Mouse (Mus musculus) left cerebral cortex, postnatal 25 days (tissue): Measurements from ENCODE around the gene Rps26. TPM values are rescaled to one million over a fixed set of nuclear protein-coding genes. Genes with fewer than 3 reads are reported as not detected.
"Not testable (repeated sequence)": the region's sequence is repeated elsewhere in the genome, so short reads cannot be mapped to it uniquely, and the experiment has no call there.

Experiments
- DNase-seq, 2 experiments: peaks; one replicate each; pipeline ENCODE4 v3.0.0; 2022; ENCODE audit warnings: low spot score in 2 of 2, mixed read lengths in 1 of 2
- intact Hi-C: fragments of 180-260 bp; cut with DNase I; formaldehyde crosslinking; loops from one replicate; pipeline ENCODE4 v1.15.1; 2025
- total RNA-seq, 2 experiments: library from RNA; stranded (reverse); gene quantifications; 2 replicates each; pipeline ENCODE4 v1.2.3; 2021

Gene Rps26
- total RNA-seq, 2 experiments from 2014 or later, result 235 to 247 TPM

DNA sequence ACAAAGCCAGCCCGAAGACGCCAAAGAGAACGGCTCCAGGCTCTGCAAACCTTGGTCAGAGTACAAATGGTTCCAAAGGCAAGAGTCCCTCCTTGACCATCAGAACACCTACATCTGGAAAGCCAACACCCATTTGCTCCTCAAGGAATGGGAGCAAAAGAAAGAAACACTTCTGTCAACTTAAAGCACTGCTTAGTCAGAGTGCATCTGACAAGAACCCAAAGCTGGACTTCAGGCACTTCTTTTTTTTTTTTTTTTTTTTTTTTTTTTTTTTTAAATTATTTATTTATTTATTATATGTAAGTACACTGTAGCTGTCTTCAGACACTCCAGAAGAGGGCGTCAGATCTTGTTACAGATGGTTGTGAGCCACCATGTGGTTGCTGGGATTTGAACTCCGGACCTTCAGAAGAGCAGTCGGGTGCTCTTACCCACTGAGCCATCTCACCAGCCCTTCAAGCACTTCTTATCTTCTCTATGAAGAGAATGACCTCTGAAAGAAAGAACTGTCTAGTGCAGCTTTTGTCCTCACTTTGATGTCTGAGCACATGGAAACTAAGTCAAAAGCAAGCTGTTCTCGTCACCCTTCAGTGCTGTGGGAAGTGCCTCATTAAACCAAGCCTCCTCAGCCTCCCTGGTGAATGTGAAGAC lies 10.6 kb downstream of the Rps26 start:
- DNase-seq, intact Hi-C loops: not testable (repeated sequence)

- no peak for DNase-seq
- intact Hi-C loops, result loop anchor here (5.0 kb wide), 2 partner anchors 48 to 57 kb away; partner anchors contain the start of genes Pa2g4 and Suox
These were observed 11.6 kb downstream of the Rps26 start for GRCm38 (mm10) chr10:128614934-128615333.

GRCm38 (mm10) chr10:128613820-128614219 lies 12.7 kb downstream of the Rps26 start:
- intact Hi-C loops, result loop anchor here (5.0 kb wide), 2 partner anchors 47 to 58 kb away; partner anchors contain the start of genes Pa2g4 and Suox
- DNase-seq, result not testable (repeated sequence)

DNA sequence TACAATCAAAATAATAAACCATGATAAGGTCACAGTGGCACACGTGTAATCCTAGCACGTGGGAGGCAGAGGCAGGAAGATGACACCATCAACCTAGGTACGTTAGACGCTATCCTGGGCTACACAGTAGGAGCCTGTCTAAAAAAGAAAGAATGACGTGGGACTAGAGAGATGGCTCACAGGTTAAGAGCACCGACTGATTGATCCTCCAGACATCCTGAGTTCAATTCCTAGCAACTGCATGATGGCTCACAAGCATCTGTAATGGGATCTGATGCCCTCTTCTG lies 13.4 kb downstream of the Rps26 start:
- intact Hi-C loops, result loop anchor here (5.0 kb wide), 2 partner anchors 46 to 59 kb away; partner anchors contain the start of genes Pa2g4 and Suox
- DNase-seq, result no peak

- intact Hi-C loops, result loop anchor here (5.0 kb wide), 2 partner anchors 45 to 60 kb away; partner anchors contain the start of genes Pa2g4 and Suox
- peak; percentile 78 to 82 for DNase-seq
These were observed 14.0 kb downstream of the Rps26 start for GRCm38 (mm10) chr10:128612433-128613153.

- no peak for DNase-seq
- intact Hi-C loops, result no loop called here
These were observed 20.1 kb downstream of the Rps26 start for GRCm38 (mm10) chr10:128606483-128606882.

DNA sequence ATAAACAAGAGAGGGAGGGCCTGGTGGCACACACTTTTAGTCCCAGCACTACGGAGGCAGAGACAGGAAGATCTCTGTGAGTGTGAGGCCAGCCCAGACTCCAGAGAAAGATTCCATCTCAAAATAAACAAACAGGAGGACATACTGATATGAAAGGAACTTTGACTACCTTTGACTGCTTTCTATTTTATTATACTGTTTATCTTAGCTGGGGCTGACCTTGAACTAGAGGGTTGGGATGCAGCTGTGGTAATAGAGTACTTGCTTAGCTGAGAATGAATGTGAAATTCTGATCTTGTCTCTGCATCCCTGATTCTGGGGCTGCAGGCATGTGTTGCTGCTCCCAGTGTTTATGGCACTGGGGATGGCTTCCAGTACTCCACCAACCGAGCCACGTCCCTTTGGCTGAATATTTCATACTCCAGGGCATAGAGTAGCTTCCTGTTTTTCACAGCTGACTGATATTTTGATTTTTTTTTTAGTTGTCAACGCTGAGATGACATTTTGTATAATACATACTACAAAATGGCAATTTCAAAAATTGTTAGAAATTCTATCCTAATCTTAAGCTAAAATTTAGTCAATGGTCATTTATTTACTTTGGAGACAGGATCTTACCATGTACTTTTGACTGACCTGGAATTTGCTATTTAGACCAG lies 23.9 kb downstream of the Rps26 start:
- no peak for DNase-seq
- intact Hi-C loops, result no loop called here

DNA sequence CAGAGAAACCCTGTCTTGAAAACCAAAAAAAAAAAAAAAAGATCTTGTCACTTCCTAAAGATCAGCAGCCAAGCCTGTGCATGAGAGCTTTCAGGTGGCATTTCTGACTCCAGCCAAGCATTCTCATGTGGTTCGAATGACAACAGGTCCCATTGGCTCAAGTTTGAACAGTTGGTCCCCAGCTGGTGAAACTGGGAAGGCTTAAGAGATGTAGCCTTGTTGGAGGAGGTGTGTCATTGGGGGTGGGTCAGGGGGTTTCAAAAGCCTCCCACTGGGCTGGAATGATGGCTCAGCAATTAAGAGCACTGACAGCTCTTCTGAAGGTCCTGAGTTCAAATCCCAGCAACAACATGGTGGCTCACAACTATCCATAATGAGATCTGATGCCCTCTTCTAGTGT lies 25.0 kb downstream of the Rps26 start:
- DNase-seq, result no peak
- intact Hi-C loops, result no loop called here

DNA sequence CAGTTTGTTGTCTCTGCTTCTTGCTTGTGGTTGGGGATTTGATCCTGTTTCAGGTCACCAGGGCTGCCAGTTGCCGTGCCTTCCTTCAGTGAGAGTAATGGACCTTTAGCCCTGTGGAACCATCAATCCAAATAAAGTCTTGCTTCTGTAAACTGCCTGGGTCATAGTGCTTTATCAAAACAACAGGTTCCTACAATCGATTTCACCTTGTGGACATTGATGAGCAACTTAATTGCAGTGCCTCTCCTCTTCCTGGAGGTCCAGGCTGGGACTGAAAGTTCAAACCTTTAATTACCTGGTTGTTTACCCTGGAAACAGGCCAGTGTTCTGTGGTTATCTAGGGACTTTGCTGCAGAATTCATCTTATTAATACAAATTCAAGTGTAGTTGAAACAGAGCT lies 28.1 kb downstream of the Rps26 start:
- intact Hi-C loops, result no loop called here
- no peak for DNase-seq

DNA sequence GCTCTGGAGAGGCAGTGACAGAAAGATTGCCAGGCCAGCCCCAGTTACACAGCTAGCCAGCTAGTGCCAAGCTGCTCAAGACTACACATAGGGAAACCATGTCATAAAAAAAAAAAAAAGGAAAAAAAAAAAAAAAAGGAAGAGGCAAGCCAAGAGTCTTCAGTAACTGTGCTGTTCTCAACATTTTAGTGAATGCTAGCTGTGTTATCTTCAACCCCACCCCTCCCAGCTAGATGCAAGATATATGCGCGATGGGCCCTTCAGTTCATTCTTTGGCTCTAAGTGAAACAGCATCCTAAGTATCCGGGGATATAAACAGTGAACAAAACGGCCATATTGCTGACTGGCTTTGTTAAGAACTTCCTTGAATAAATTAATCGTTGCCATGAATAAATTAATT lies 33.8 kb downstream of the Rps26 start:
- DNase-seq, result no peak
- intact Hi-C loops, result no loop called here

DNA sequence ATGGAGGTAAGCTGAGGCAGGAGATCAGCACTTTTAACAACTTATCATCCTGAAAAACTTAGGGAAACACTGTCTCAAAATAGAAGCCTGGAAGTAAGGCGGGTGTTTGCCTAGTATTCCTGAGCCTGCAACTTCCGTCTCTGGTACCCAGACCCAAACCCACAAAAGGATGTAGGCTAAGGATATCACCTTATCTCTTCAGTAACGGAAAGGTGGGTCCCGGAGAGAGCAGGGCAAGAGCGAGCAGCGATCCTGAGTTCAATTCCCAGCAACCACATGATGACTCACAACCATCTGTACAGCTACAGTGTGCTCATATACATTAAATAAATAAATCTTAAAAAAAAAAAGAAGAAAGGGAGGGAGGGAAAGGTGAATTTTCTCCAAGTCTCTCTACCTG lies 35.1 kb downstream of the Rps26 start:
- DNase-seq, result no peak
- intact Hi-C loops, result no loop called here

GRCm38 (mm10) chr10:128590193-128590690 lies 36.3 kb downstream of the Rps26 start:
- intact Hi-C loops, result no loop called here
- DNase-seq, result peak; percentile 26 to 33

- intact Hi-C loops, result no loop called here
- DNase-seq, result peak in 1 of 2 experiments; percentile 18
These were observed 36.9 kb downstream of the Rps26 start, which contains the start of gene Erbb3 for GRCm38 (mm10) chr10:128589464-128590192. Gene Erbb3, minus strand, starts transcription at chr10:128589652.

GRCm38 (mm10) chr10:128588775-128589463 lies 37.6 kb downstream of the Rps26 start:
- intact Hi-C loops, result no loop called here
- DNase-seq, result no peak

GRCm38 (mm10) chr10:128588136-128588535 lies 38.4 kb downstream of the Rps26 start:
- intact Hi-C loops, result no loop called here
- DNase-seq, result peak in 1 of 2 experiments; percentile 10

DNA sequence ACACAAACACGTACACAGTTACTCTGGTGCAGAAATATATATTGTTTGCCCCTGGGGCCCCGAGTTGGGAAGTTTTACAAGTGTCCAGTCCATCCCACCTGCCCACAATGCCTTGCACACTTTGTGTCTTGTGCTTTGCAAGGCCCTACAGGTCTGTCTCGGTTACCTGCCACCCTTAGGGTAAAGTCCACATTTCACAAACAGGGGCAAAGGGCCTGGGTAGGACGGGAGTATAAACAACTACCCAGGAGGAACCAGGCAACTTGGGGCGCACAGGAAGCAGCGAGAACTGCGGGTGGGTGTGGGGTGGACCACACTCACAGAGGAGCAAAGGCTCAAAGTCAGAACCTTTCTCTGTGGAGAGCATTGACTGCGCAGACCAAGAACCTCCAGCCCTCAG lies 38.9 kb downstream of the Rps26 start:
- intact Hi-C loops, result no loop called here
- DNase-seq, result no peak

DNA sequence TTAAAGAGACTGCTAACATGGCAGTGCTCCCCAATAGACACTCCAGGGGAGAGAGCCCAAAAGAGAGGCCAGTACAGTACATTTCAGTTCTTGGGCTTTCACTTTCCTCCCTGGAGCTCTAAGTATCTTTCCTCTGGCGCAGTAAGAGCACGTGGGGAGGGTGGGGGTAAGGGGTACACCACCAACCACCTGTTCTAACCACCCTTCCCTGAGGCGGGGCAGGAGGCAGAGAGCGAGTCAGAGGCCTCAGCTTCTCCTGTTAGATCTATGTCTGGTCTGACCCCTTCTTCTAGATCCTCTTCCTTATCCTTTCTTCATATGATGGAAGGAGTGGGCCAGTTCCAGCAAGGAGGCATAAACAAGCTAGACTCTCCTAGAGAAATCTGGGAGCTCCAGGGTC lies 39.4 kb downstream of the Rps26 start:
- intact Hi-C loops, result no loop called here
- DNase-seq, result no peak

GRCm38 (mm10) chr10:128586546-128586945 lies 40.0 kb downstream of the Rps26 start:
- intact Hi-C loops, result no loop called here
- DNase-seq, result peak in 1 of 2 experiments; percentile 14

DNA sequence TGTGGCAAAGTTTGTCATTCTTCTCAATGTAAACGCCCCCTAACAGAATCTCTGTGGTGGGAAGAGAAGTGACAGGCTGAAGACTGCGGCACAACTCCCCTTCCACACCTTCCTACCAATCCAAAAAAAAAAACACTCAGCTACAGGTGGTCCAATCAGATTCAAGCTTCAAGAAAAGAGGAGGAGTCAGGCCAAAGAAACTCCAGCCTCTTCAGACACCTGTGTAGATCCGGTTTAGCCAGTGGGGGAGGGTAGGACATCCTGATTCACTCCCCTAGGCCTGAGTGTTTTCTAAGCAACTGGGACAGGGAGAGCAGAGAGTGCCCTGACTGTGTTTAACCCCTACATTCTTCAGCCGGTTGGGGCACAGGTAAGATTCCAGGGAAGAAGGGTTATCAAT lies 42.2 kb downstream of the Rps26 start:
- no peak for DNase-seq
- intact Hi-C loops, result no loop called here
